Mouse (Mus musculus) cerebellum, adult 2 months (tissue): Measurements from ENCODE around the gene Prap1.

ENCODE experiments used
- CTCF ChIP-seq: fragments of 200-500 bp; IDR thresholded peaks from 2 replicates; pipeline ENCODE4 v1.5.1; 2011; ENCODE audit warnings: low read depth, mild to moderate bottlenecking, control low read depth, low read length, moderate library complexity, borderline replicate concordance; ENCODE audit not compliant: insufficient read depth
- POLR2A ChIP-seq: fragments of 200-500 bp; IDR thresholded peaks from 2 replicates; pipeline ENCODE4 v1.6.1; 2011; ENCODE audit warnings: low read length, control low read depth, borderline replicate concordance; ENCODE audit not compliant: insufficient read depth

DNA sequence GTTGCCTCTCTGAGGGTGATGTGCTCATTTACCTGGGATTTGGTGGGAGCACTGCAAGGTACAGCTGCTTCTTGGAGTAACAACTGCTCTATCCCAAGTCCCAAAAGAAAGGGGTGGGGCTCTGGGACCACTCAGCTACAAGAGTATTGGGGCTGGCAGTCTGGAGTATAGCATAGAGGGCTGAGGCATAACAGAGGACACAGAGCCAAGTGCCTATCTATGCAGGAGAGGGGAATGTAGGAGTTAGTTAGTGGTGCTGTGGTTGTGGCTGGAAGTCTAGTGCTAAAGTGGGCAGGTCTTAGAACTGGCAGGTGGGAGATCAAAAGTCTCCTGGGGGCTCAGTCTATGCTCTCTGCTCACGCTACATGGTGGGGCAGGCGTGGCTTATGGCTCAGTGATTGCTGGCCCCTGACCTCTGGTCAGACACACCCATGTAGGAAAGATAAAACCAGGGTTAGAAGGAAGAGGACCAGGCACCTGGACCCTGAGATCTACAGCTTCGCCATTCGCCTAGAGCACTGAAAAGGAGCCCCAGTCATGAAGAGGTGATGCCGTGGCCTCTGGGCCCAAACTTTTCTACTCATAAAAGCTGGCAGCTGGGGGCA, at the start of gene Prap1:
- TF ChIP-seq CTCF (no peak), POLR2A (no peak)
